Mouse (Mus musculus) hindbrain, embryonic 16.5 days (tissue): ENCODE results near the gene Lemd2. TPM values are rescaled to one million over a fixed set of nuclear protein-coding genes. Genes with fewer than 3 reads are reported as not detected.
A peak's percentile ranks its signal among the peaks of the same experiment; 100 is the strongest.

Experiments
- ATAC-seq: fragments of 200-750 bp; cut with Nextera tagmentation; 2 replicates; pipeline ENCODE4 v1.8.0; 2017; ENCODE audit warnings: moderate TSS enrichment, moderate library complexity
- H3K27ac ChIP-seq: fragments of 300-500 bp; sonication (generic); 2 replicates; pipeline ENCODE4 v1.5.1; 2014; ENCODE audit warnings: low read depth, mild to moderate bottlenecking, control low read depth, low read length, moderate library complexity
- H3K27me3 ChIP-seq: fragments of 300-500 bp; sonication (generic); replicated peaks from 2 replicates; pipeline ENCODE4 v1.6.1; 2014; ENCODE audit warnings: low read length; ENCODE audit not compliant: control insufficient read depth, insufficient read depth
- H3K36me3 ChIP-seq: fragments of 300-500 bp; sonication (generic); 2 replicates; pipeline ENCODE4 v1.6.1; 2014; ENCODE audit warnings: mild to moderate bottlenecking, low read length, moderate library complexity, mixed read lengths; ENCODE audit not compliant: control insufficient read depth, insufficient read depth
- H3K4me1 ChIP-seq: fragments of 300-500 bp; sonication (generic); 2 replicates; pipeline ENCODE4 v1.6.1; 2014; ENCODE audit warnings: low read depth, low read length; ENCODE audit not compliant: control insufficient read depth, insufficient read depth
- H3K4me2 ChIP-seq: fragments of 300-500 bp; sonication (generic); 2 replicates; pipeline ENCODE4 v1.6.1; 2014; ENCODE audit warnings: mild to moderate bottlenecking, low read length, control low read depth, moderate library complexity
- H3K4me3 ChIP-seq: fragments of 300-500 bp; sonication (generic); 2 replicates; pipeline ENCODE4 v1.5.1; 2014; ENCODE audit warnings: mild to moderate bottlenecking, low read length, control low read depth, moderate library complexity
- H3K9ac ChIP-seq: fragments of 300-500 bp; sonication (generic); 2 replicates; pipeline ENCODE4 v1.6.1; 2014; ENCODE audit warnings: low read depth, mild to moderate bottlenecking, control low read depth, low read length, moderate library complexity
- H3K9me3 ChIP-seq: fragments of 300-500 bp; sonication (generic); 2 replicates; pipeline ENCODE4 v1.6.1; 2014; ENCODE audit warnings: mild to moderate bottlenecking, low read length, moderate library complexity; ENCODE audit not compliant: control insufficient read depth
- WGBS: fragments of 180-500 bp; shearing (Covaris S2); extraction: QIAGEN DNeasy Blood & Tissue Kit; methylation state at CpG from one replicate; pipeline ENCODE4 v1.1.7; 2014; 5-methylcytosine and 5-hydroxymethylcytosine counted together
- polyA plus RNA-seq: library from polyadenylated mRNA; unstranded; fragments of >200 nt; fragmentation: Nextera tagmentation; extraction: Ambion mirVana; gene quantifications from 2 replicates; pipeline ENCODE4 v1.2.1, GENCODE M21; 2015

Gene Lemd2
- polyA plus RNA-seq, 1 experiment from 2014 or later: 11.1 TPM

- H3K27ac ChIP-seq: no peak overlapping the region
- ATAC-seq: no peak
- H3K27me3 ChIP-seq: no peaks in the 10 kb centered on the region; the same call in 1 of the 2 replicates
- no peaks in the 10 kb centered on the region for H3K36me3 ChIP-seq
- H3K4me1 ChIP-seq: peaks cover 23% of the 10 kb centered on the region
- no peaks in the 10 kb centered on the region for H3K9me3 ChIP-seq
- H3K9ac ChIP-seq: no peak overlapping the region
- no peak overlapping the region for H3K4me3 ChIP-seq
- H3K4me2 ChIP-seq: no peak overlapping the region
- 80% methylated on average over 4 of the region's 4 CpGs for whole genome bisulfite sequencing
Observed at GRCm38 (mm10) chr17:27144152-27144551, 60.1 kb downstream of the Lemd2 start.

- no peak for ATAC-seq
- H3K36me3 ChIP-seq: no peaks in the 10 kb centered on the region
- H3K27me3 ChIP-seq: no peaks in the 10 kb centered on the region; the same call in 1 of the 2 replicates
- no peak overlapping the region for H3K27ac ChIP-seq
- WGBS: 41% methylated on average over 10 of the region's 10 CpGs
- H3K4me2 ChIP-seq: no peak overlapping the region
- H3K4me3 ChIP-seq: no peak overlapping the region
- peaks cover 20% of the 10 kb centered on the region for H3K4me1 ChIP-seq
- no peak overlapping the region for H3K9ac ChIP-seq
- H3K9me3 ChIP-seq: no peaks in the 10 kb centered on the region
Observed at GRCm38 (mm10) chr17:27141971-27142450, 62.3 kb downstream of the Lemd2 start.

DNA sequence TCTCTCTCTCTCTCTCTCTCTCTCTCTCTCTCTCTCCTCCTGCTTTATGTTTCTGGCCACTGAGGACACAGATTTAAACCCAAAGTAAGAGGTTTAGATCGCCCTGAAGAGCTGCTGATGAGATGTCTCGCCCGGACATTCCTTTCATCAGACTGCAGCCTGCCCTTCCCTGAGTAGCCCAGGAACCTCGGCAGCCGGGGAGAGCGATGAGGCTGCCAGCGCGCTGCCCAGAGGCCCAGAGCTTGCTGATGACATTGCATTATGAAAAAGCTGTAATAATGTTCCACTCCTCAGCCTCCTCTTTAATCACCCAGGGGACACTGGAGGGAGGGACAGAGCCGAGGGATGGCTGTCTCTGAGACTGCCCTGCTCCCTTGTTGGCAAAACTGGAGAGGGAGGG, 64.0 kb downstream of the Lemd2 start:
- Histone ChIP-seq H3K27ac (peak overlapping the region; percentile 40; the same call in 1 of the 2 replicates), H3K9ac (0 out of 2 replicates have a peak overlapping the region, but pooled peaks have one; percentile 23)
- WGBS: 31% methylated on average over 9 of the region's 9 CpGs

More for the DNA sequence above, 64.0 kb downstream of the Lemd2 start:
- H3K9me3 ChIP-seq: no peaks in the 10 kb centered on the region
- H3K36me3 ChIP-seq: no peaks in the 10 kb centered on the region
- H3K4me2 ChIP-seq: no peak overlapping the region
- ATAC-seq: no peak
- no peaks in the 10 kb centered on the region for H3K27me3 ChIP-seq
- no peak overlapping the region for H3K4me3 ChIP-seq
- H3K4me1 ChIP-seq: peaks cover 17% of the 10 kb centered on the region

Other genes starting within 250 kb of the Lemd2 start
- gene Zbtb9, start 231.3 kb downstream of the Lemd2 start, polyA plus RNA-seq: 13.0 and 15.6 TPM in 2 replicates
- gene Bak1, start 175.5 kb downstream of the Lemd2 start, polyA plus RNA-seq: 4.0 and 4.1 TPM in 2 replicates
- 0.84 and 0.94 TPM in 2 replicates for gene Itpr3, start 147.2 kb downstream of the Lemd2 start, polyA plus RNA-seq
- 343 and 396 TPM in 2 replicates for gene Uqcc2, start 70.6 kb downstream of the Lemd2 start, polyA plus RNA-seq
- gene Ip6k3, start 36.7 kb downstream of the Lemd2 start, polyA plus RNA-seq: 0.27 and 0.31 TPM in 2 replicates